Mouse (Mus musculus) liver, embryonic 15.5 days (tissue): ENCODE data around the gene Ropn1l. TPM values are rescaled to one million over a fixed set of nuclear protein-coding genes. Genes with fewer than 3 reads are reported as not detected.

Experiments
- ATAC-seq: fragments of 200-750 bp; cut with Nextera tagmentation; 2 replicates; pipeline ENCODE4 v1.8.0; 2017; ENCODE audit warnings: moderate number of reproducible peaks, mild to moderate bottlenecking, moderate library complexity; ENCODE audit not compliant: insufficient read depth
- H3K27ac ChIP-seq: fragments of 300-500 bp; sonication (generic); replicated peaks from 2 replicates; pipeline ENCODE4 v1.5.1; 2015; ENCODE audit warnings: mild to moderate bottlenecking, inconsistent platforms
- H3K27me3 ChIP-seq: fragments of 300-500 bp; sonication (generic); 2 replicates; pipeline ENCODE4 v1.6.1; 2015; ENCODE audit warnings: mild to moderate bottlenecking, inconsistent platforms
- H3K36me3 ChIP-seq: fragments of 300-500 bp; sonication (generic); replicated peaks from 2 replicates; pipeline ENCODE4 v1.6.1; 2015; ENCODE audit warnings: moderate library complexity, mild to moderate bottlenecking, inconsistent platforms
- H3K4me1 ChIP-seq: fragments of 300-500 bp; sonication (generic); replicated peaks from 2 replicates; pipeline ENCODE4 v1.6.1; 2015; ENCODE audit warnings: inconsistent platforms
- H3K4me2 ChIP-seq: fragments of 300-500 bp; sonication (generic); 2 replicates; pipeline ENCODE4 v1.6.1; 2015; ENCODE audit warnings: moderate library complexity, mild to moderate bottlenecking, inconsistent platforms
- H3K4me3 ChIP-seq: fragments of 300-500 bp; sonication (generic); replicated peaks from 2 replicates; pipeline ENCODE4 v1.5.1; 2015; ENCODE audit warnings: mild to moderate bottlenecking, inconsistent platforms
- H3K9ac ChIP-seq: fragments of 300-500 bp; sonication (generic); 2 replicates; pipeline ENCODE4 v1.6.1; 2015; ENCODE audit warnings: moderate library complexity, mild to moderate bottlenecking, inconsistent platforms
- H3K9me3 ChIP-seq: fragments of 300-500 bp; sonication (generic); replicated peaks from 2 replicates; pipeline ENCODE4 v1.6.1; 2016; ENCODE audit warnings: inconsistent platforms
- WGBS: fragments of 180-500 bp; shearing (Covaris S2); methylation state at CpG from one replicate; pipeline ENCODE4 v1.1.7; 2015; ENCODE audit warnings: mixed read lengths; ENCODE audit not compliant: insufficient replicate concordance; 5-methylcytosine and 5-hydroxymethylcytosine counted together
- polyA plus RNA-seq: library from polyadenylated mRNA; unstranded; fragments of >200 nt; fragmentation: Nextera tagmentation; extraction: Ambion mirVana; gene quantifications from 2 replicates; pipeline ENCODE4 v1.2.1, GENCODE M21; 2015

Gene Ropn1l
- polyA plus RNA-seq, 1 experiment from 2014 or later: 3.2 TPM

DNA sequence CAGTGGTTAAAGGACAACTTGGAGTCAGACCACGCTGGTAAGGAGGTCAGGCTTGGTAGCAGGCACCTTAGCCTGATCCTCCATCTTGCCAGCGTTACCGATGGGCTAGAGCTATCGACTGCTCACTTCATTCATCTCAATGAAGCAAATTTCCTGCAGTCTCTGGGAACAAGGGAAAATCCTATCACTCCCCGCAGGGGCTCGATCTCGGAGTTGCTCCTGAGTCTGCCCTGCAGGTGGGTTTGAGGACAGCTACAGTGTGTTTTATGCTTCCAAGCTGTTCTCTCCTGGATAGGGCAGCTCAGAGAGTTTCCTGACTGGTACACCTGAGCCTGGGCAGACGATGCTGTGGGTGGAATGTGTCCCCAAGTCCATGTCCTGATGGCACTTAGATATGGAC is 49.2 kb downstream of the Ropn1l start:
- Histone ChIP-seq H3K27ac (no peak overlapping the region), H3K4me2 (no peak overlapping the region), H3K4me1 (no peaks in the 10 kb centered on the region), H3K4me3 (no peak overlapping the region), H3K27me3 (no peaks in the 10 kb centered on the region), H3K9me3 (no peaks in the 10 kb centered on the region), H3K9ac (no peak overlapping the region), H3K36me3 (no peaks in the 10 kb centered on the region)
- ATAC-seq: no peak
- 71% methylated on average over 8 of the region's 8 CpGs for WGBS

GRCm38 (mm10) chr15:31402200-31402892 is 51.2 kb downstream of the Ropn1l start:
- WGBS: 71% methylated on average over 12 of the region's 12 CpGs
- Histone ChIP-seq H3K27me3 (no peaks in the 10 kb centered on the region), H3K36me3 (no peaks in the 10 kb centered on the region), H3K4me2 (no peak overlapping the region), H3K4me3 (no peak overlapping the region), H3K4me1 (no peaks in the 10 kb centered on the region), H3K9me3 (no peaks in the 10 kb centered on the region), H3K27ac (no peak overlapping the region), H3K9ac (no peak overlapping the region)
- no peak for ATAC-seq

DNA sequence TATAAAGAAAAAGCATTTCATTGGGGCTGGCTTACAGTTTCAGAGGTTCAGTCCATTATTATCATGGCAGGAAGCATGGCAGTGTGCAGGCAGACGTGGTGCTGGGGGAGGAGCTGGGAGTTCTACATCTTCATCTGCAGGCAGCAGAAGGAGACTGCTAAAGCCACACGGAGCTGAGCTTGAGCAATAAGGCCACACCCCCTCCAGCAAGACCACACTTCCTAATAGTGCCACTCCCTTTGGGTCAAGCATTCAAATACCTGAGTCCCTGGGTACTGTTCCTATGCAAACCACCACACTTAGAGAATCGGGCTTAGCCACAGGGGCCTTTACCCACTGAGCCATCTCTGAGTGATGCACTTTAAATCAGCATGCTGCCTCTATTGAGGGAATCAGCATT is 52.6 kb downstream of the Ropn1l start:
- 19% methylated on average over 3 of the region's 3 CpGs for WGBS
- Histone ChIP-seq H3K9me3 (no peaks in the 10 kb centered on the region), H3K9ac (no peak overlapping the region), H3K27ac (no peak overlapping the region), H3K4me1 (no peaks in the 10 kb centered on the region), H3K4me2 (no peak overlapping the region), H3K4me3 (no peak overlapping the region), H3K27me3 (no peaks in the 10 kb centered on the region), H3K36me3 (no peaks in the 10 kb centered on the region)
- ATAC-seq: no peak

- no peaks in the 10 kb centered on the region for H3K9me3 ChIP-seq
- WGBS: 77% methylated on average over 13 of the region's 13 CpGs
- no peaks in the 10 kb centered on the region for H3K4me1 ChIP-seq
- no peak for ATAC-seq
- no peak overlapping the region for H3K4me3 ChIP-seq
- no peak overlapping the region for H3K9ac ChIP-seq
- no peak overlapping the region for H3K27ac ChIP-seq
- no peaks in the 10 kb centered on the region for H3K27me3 ChIP-seq
- H3K36me3 ChIP-seq: no peaks in the 10 kb centered on the region
- H3K4me2 ChIP-seq: no peak overlapping the region
Observed at GRCm38 (mm10) chr15:31398769-31399168, 54.8 kb downstream of the Ropn1l start.

DNA sequence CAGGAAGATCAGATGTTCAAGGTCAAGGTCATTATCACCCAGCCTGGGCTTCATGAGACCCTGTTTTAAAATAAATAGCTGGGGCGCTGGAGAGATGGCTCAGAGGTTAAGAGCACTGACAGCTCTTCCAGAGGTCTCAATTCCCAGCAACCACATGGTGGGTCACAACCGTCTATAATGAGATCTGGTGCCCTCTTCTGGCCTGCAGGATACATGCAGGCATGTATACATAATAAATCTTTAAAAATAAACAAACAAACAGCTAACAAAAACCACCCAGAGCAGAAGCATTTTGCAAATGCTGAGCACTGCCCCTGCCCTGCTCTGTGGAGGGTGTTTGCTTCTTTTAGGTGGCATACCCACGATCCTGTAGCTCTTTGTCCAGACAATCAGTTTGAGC is 56.2 kb downstream of the Ropn1l start:
- WGBS: 56% methylated on average over 3 of the region's 3 CpGs
- H3K36me3 ChIP-seq: no peaks in the 10 kb centered on the region
- no peaks in the 10 kb centered on the region for H3K27me3 ChIP-seq
- H3K27ac ChIP-seq: no peak overlapping the region
- no peak for ATAC-seq
- no peak overlapping the region for H3K4me2 ChIP-seq
- no peaks in the 10 kb centered on the region for H3K4me1 ChIP-seq
- no peaks in the 10 kb centered on the region for H3K9me3 ChIP-seq
- H3K4me3 ChIP-seq: no peak overlapping the region
- H3K9ac ChIP-seq: no peak overlapping the region

GRCm38 (mm10) chr15:31396755-31397154 is 56.8 kb downstream of the Ropn1l start:
- no peaks in the 10 kb centered on the region for H3K36me3 ChIP-seq
- WGBS: 52% methylated on average over 5 of the region's 5 CpGs

GRCm38 (mm10) chr15:31395986-31396385 is 57.6 kb downstream of the Ropn1l start:
- Histone ChIP-seq H3K27me3 (no peaks in the 10 kb centered on the region), H3K27ac (no peak overlapping the region), H3K4me2 (no peak overlapping the region), H3K4me1 (no peaks in the 10 kb centered on the region), H3K36me3 (no peaks in the 10 kb centered on the region), H3K9me3 (no peaks in the 10 kb centered on the region), H3K9ac (no peak overlapping the region), H3K4me3 (no peak overlapping the region)
- WGBS: 68% methylated on average over 4 of the region's 4 CpGs
- no peak for ATAC-seq

More at GRCm38 (mm10) chr15:31396755-31397154, 56.8 kb downstream of the Ropn1l start:
- H3K4me2 ChIP-seq: no peak overlapping the region
- no peak for ATAC-seq
- no peak overlapping the region for H3K9ac ChIP-seq
- no peak overlapping the region for H3K27ac ChIP-seq
- H3K4me3 ChIP-seq: no peak overlapping the region
- H3K27me3 ChIP-seq: no peaks in the 10 kb centered on the region
- no peaks in the 10 kb centered on the region for H3K4me1 ChIP-seq
- no peaks in the 10 kb centered on the region for H3K9me3 ChIP-seq

- Histone ChIP-seq H3K27ac (no peak overlapping the region), H3K36me3 (no peaks in the 10 kb centered on the region), H3K4me3 (no peak overlapping the region), H3K4me2 (no peak overlapping the region), H3K9me3 (no peaks in the 10 kb centered on the region), H3K9ac (no peak overlapping the region), H3K27me3 (no peaks in the 10 kb centered on the region), H3K4me1 (no peaks in the 10 kb centered on the region)
- ATAC-seq: no peak
- WGBS: 75% methylated on average over 6 of the region's 6 CpGs
Observed at GRCm38 (mm10) chr15:31393402-31393801, 60.1 kb downstream of the Ropn1l start.

GRCm38 (mm10) chr15:31392705-31393104 is 60.8 kb downstream of the Ropn1l start:
- Histone ChIP-seq H3K27me3 (no peaks in the 10 kb centered on the region), H3K9me3 (no peaks in the 10 kb centered on the region), H3K27ac (no peak overlapping the region), H3K9ac (no peak overlapping the region), H3K4me1 (no peaks in the 10 kb centered on the region), H3K36me3 (no peaks in the 10 kb centered on the region), H3K4me2 (no peak overlapping the region), H3K4me3 (no peak overlapping the region)
- 67% methylated on average over 7 of the region's 7 CpGs for WGBS
- ATAC-seq: no peak

- no peak overlapping the region for H3K4me3 ChIP-seq
- ATAC-seq: no peak
- no peaks in the 10 kb centered on the region for H3K36me3 ChIP-seq
- H3K9ac ChIP-seq: no peak overlapping the region
- no peaks in the 10 kb centered on the region for H3K9me3 ChIP-seq
- H3K4me1 ChIP-seq: no peaks in the 10 kb centered on the region
- no peak overlapping the region for H3K27ac ChIP-seq
- H3K27me3 ChIP-seq: no peaks in the 10 kb centered on the region
- 63% methylated on average over 4 of the region's 4 CpGs for WGBS
- H3K4me2 ChIP-seq: no peak overlapping the region
Observed at GRCm38 (mm10) chr15:31392135-31392534, 61.4 kb downstream of the Ropn1l start.
